Mouse (Mus musculus) liver, postnatal 0 days (tissue): ENCODE measurements around the gene Dclk3. TPM values are rescaled to one million over a fixed set of nuclear protein-coding genes. Genes with fewer than 3 reads are reported as not detected.

Experiments
- ATAC-seq: fragments of 200-750 bp; cut with Nextera tagmentation; 2 replicates; pipeline ENCODE4 v1.8.0; 2017; ENCODE audit warnings: mild to moderate bottlenecking, moderate library complexity
- DNase-seq: peaks from one replicate; pipeline ENCODE4 v3.0.0-alpha.2; 2016
- H3K27ac ChIP-seq: fragments of 300-500 bp; sonication (generic); 2 replicates; pipeline ENCODE4 v1.5.1; 2014; ENCODE audit warnings: antibody characterized with exemption, moderate library complexity, mild to moderate bottlenecking, low read depth
- H3K27me3 ChIP-seq: fragments of 300-500 bp; sonication (generic); 2 replicates; pipeline ENCODE4 v1.6.1; 2014; ENCODE audit warnings: low read length, control low read depth, mixed read lengths; ENCODE audit not compliant: insufficient read depth
- H3K36me3 ChIP-seq: fragments of 300-500 bp; sonication (generic); replicated peaks from 2 replicates; pipeline ENCODE4 v1.6.1; 2014; ENCODE audit warnings: mild to moderate bottlenecking, control low read depth, low read length, moderate library complexity, mixed read lengths; ENCODE audit not compliant: insufficient read depth
- H3K4me1 ChIP-seq: fragments of 300-500 bp; sonication (generic); 2 replicates; pipeline ENCODE4 v1.6.1; 2014; ENCODE audit warnings: antibody characterized with exemption, mild to moderate bottlenecking, control low read depth; ENCODE audit not compliant: insufficient read depth
- H3K4me2 ChIP-seq: fragments of 300-500 bp; sonication (generic); 2 replicates; pipeline ENCODE4 v1.6.1; 2014; ENCODE audit warnings: low read depth, mild to moderate bottlenecking, low read length, moderate library complexity, mixed read lengths
- H3K4me3 ChIP-seq: fragments of 300-500 bp; sonication (generic); 2 replicates; pipeline ENCODE4 v1.5.1; 2014; ENCODE audit warnings: low read depth, low read length
- H3K9ac ChIP-seq: fragments of 300-500 bp; sonication (generic); replicated peaks from 2 replicates; pipeline ENCODE4 v1.6.1; 2014; ENCODE audit warnings: mild to moderate bottlenecking, moderate library complexity
- H3K9me3 ChIP-seq: fragments of 300-500 bp; sonication (generic); 2 replicates; pipeline ENCODE4 v1.6.1; 2016; ENCODE audit warnings: mild to moderate bottlenecking, control low read depth, low read length, mixed read lengths
- CTCF ChIP-seq: sonication (generic); IDR thresholded peaks from 2 replicates; pipeline ENCODE4 v1.5.1; 2016; ENCODE audit warnings: antibody characterized with exemption, low read depth
- EP300 ChIP-seq: IDR thresholded peaks from 2 replicates; pipeline ENCODE4 v1.6.1; 2016; ENCODE audit warnings: antibody characterized with exemption, low read depth, mild to moderate bottlenecking
- WGBS: fragments of 180-500 bp; shearing (Covaris S2); extraction: QIAGEN DNeasy Blood & Tissue Kit; methylation state at CpG from one replicate; pipeline ENCODE4 v1.1.7; 2014; ENCODE audit not compliant: insufficient replicate concordance; 5-methylcytosine and 5-hydroxymethylcytosine counted together
- polyA plus RNA-seq: library from polyadenylated mRNA; unstranded; fragments of >200 nt; fragmentation: Nextera tagmentation; extraction: Ambion mirVana; gene quantifications from 2 replicates; pipeline ENCODE4 v1.2.1, GENCODE M21; 2015

Gene Dclk3
- polyA plus RNA-seq, result 0.27 and 0.32 TPM in 2 replicates

- no peak within 1 kb of the TSS for H3K27ac ChIP-seq
- 0 out of 2 replicates have a peak within 1 kb of the TSS, but pooled peaks have one; percentile 33 for H3K9ac ChIP-seq
- peak; percentile 65 for DNase-seq
- H3K4me2 ChIP-seq, result peak within 1 kb of the TSS; percentile 77
- no peaks in the 10 kb centered on the region for H3K4me1 ChIP-seq
- no peaks in the 10 kb centered on the region for H3K36me3 ChIP-seq
- WGBS, result 3% methylated on average over 43 of the region's 57 CpGs
- H3K9me3 ChIP-seq, result no peaks in the 10 kb centered on the region
- peaks cover 16% of the 10 kb centered on the region; the same call in 1 of the 2 replicates for H3K27me3 ChIP-seq
- H3K4me3 ChIP-seq, result peak within 1 kb of the TSS; percentile 42
- ATAC-seq, result peak; percentile 60
- TF ChIP-seq EP300 (no peak), CTCF (no peak)
These were observed at the start of gene Dclk3 for GRCm38 (mm10) chr9:111438904-111439835. TSS of gene Dclk3 (plus strand) at chr9:111439081.

GRCm38 (mm10) chr9:111390016-111390415 is 48.9 kb upstream of the Dclk3 start:
- ATAC-seq (no peak), DNase-seq (no peak)
- Histone ChIP-seq H3K9ac (no peak overlapping the region), H3K9me3 (no peaks in the 10 kb centered on the region), H3K27ac (no peak overlapping the region), H3K27me3 (no peaks in the 10 kb centered on the region), H3K4me1 (0 out of 2 replicates have a peak, but pooled peaks cover 3% of the 10 kb centered on the region), H3K36me3 (no peaks in the 10 kb centered on the region), H3K4me2 (no peak overlapping the region), H3K4me3 (no peak overlapping the region)
- TF ChIP-seq CTCF, result no peak
- TF ChIP-seq EP300, result no peak
- WGBS, result 69% methylated on average over 9 of the region's 9 CpGs

GRCm38 (mm10) chr9:111391036-111391435 is 47.8 kb upstream of the Dclk3 start:
- no peak for DNase-seq
- Histone ChIP-seq H3K9me3 (no peaks in the 10 kb centered on the region), H3K9ac (no peak overlapping the region), H3K36me3 (no peaks in the 10 kb centered on the region), H3K4me1 (no peaks in the 10 kb centered on the region), H3K27me3 (no peaks in the 10 kb centered on the region), H3K4me2 (no peak overlapping the region), H3K4me3 (no peak overlapping the region), H3K27ac (no peak overlapping the region)
- WGBS, result 73% methylated on average over 8 of the region's 8 CpGs
- no peak for ATAC-seq
- TF ChIP-seq CTCF, result no peak
- no peak for TF ChIP-seq EP300

GRCm38 (mm10) chr9:111391926-111392442 is 46.9 kb upstream of the Dclk3 start:
- no peak for ATAC-seq
- H3K9ac ChIP-seq, result no peak overlapping the region
- no peak for DNase-seq
- H3K27ac ChIP-seq, result no peak overlapping the region
- no peaks in the 10 kb centered on the region for H3K27me3 ChIP-seq
- no peaks in the 10 kb centered on the region for H3K4me1 ChIP-seq
- 78% methylated on average over 18 of the region's 18 CpGs for WGBS
- no peaks in the 10 kb centered on the region for H3K9me3 ChIP-seq
- TF ChIP-seq EP300 (no peak), CTCF (no peak)
- no peak overlapping the region for H3K4me3 ChIP-seq
- no peak overlapping the region for H3K4me2 ChIP-seq
- H3K36me3 ChIP-seq, result no peaks in the 10 kb centered on the region

GRCm38 (mm10) chr9:111395265-111395664 is 43.6 kb upstream of the Dclk3 start:
- no peaks in the 10 kb centered on the region for H3K9me3 ChIP-seq
- no peaks in the 10 kb centered on the region for H3K36me3 ChIP-seq
- H3K9ac ChIP-seq, result no peak overlapping the region
- TF ChIP-seq CTCF, result no peak
- no peak for TF ChIP-seq EP300
- 68% methylated on average over 5 of the region's 5 CpGs for WGBS
- H3K27me3 ChIP-seq, result no peaks in the 10 kb centered on the region
- no peak overlapping the region for H3K4me3 ChIP-seq
- DNase-seq, result no peak
- no peak overlapping the region for H3K4me2 ChIP-seq
- no peak for ATAC-seq
- H3K4me1 ChIP-seq, result no peaks in the 10 kb centered on the region
- no peak overlapping the region for H3K27ac ChIP-seq

GRCm38 (mm10) chr9:111398059-111398458 is 40.8 kb upstream of the Dclk3 start:
- no peaks in the 10 kb centered on the region for H3K4me1 ChIP-seq
- H3K4me3 ChIP-seq, result no peak overlapping the region
- DNase-seq (no peak), ATAC-seq (no peak)
- H3K27ac ChIP-seq, result no peak overlapping the region
- WGBS, result 79% methylated on average over 2 of the region's 2 CpGs
- no peaks in the 10 kb centered on the region for H3K27me3 ChIP-seq
- H3K36me3 ChIP-seq, result no peaks in the 10 kb centered on the region
- TF ChIP-seq EP300, result no peak
- no peak for TF ChIP-seq CTCF
- no peaks in the 10 kb centered on the region for H3K9me3 ChIP-seq
- H3K9ac ChIP-seq, result no peak overlapping the region
- no peak overlapping the region for H3K4me2 ChIP-seq
